Mouse (Mus musculus) forebrain, embryonic 13.5 days (tissue): ENCODE results near the gene Ftsj3. TPM values are rescaled to one million over a fixed set of nuclear protein-coding genes. Genes with fewer than 3 reads are reported as not detected.
"Not testable (repeated sequence)": the region's sequence is repeated elsewhere in the genome, so short reads cannot be mapped to it uniquely, and the experiment has no call there.

Source experiments
- ATAC-seq: fragments of 200-750 bp; cut with Nextera tagmentation; 2 replicates; pipeline ENCODE4 v1.8.0; 2017
- H3K27ac ChIP-seq: fragments of 300-500 bp; sonication (generic); 2 replicates; pipeline ENCODE4 v1.5.1; 2015; ENCODE audit warnings: inconsistent platforms, mild to moderate bottlenecking, moderate library complexity
- H3K27me3 ChIP-seq: fragments of 300-500 bp; sonication (generic); 2 replicates; pipeline ENCODE4 v1.6.1; 2015; ENCODE audit warnings: mild to moderate bottlenecking, inconsistent platforms
- H3K36me3 ChIP-seq: fragments of 300-500 bp; sonication (generic); 2 replicates; pipeline ENCODE4 v1.6.1; 2015; ENCODE audit warnings: mild to moderate bottlenecking, inconsistent platforms; ENCODE audit not compliant: poor library complexity, severe bottlenecking
- H3K4me1 ChIP-seq: fragments of 300-500 bp; sonication (generic); 2 replicates; pipeline ENCODE4 v1.6.1; 2015; ENCODE audit warnings: inconsistent platforms
- H3K4me2 ChIP-seq: fragments of 300-500 bp; sonication (generic); 2 replicates; pipeline ENCODE4 v1.6.1; 2015; ENCODE audit warnings: inconsistent platforms, mild to moderate bottlenecking, moderate library complexity
- H3K4me3 ChIP-seq: fragments of 300-500 bp; sonication (generic); 2 replicates; pipeline ENCODE4 v1.5.1; 2015; ENCODE audit warnings: mild to moderate bottlenecking, inconsistent platforms
- H3K9ac ChIP-seq: fragments of 300-500 bp; sonication (generic); 2 replicates; pipeline ENCODE4 v1.6.1; 2015; ENCODE audit warnings: mild to moderate bottlenecking, inconsistent platforms
- H3K9me3 ChIP-seq: fragments of 300-500 bp; sonication (generic); replicated peaks from 2 replicates; pipeline ENCODE4 v1.6.1; 2016; ENCODE audit warnings: inconsistent platforms
- WGBS: fragments of 180-500 bp; shearing (Covaris S2); methylation state at CpG from one replicate; pipeline ENCODE4 v1.1.7; 2015; 5-methylcytosine and 5-hydroxymethylcytosine counted together
- polyA plus RNA-seq: library from polyadenylated mRNA; unstranded; fragments of >200 nt; fragmentation: Nextera tagmentation; extraction: Ambion mirVana; gene quantifications from 2 replicates; pipeline ENCODE4 v1.2.1, GENCODE M21; 2015

Ftsj3 gene
- polyA plus RNA-seq, 1 experiment from 2014 or later = 46.4 TPM

DNA sequence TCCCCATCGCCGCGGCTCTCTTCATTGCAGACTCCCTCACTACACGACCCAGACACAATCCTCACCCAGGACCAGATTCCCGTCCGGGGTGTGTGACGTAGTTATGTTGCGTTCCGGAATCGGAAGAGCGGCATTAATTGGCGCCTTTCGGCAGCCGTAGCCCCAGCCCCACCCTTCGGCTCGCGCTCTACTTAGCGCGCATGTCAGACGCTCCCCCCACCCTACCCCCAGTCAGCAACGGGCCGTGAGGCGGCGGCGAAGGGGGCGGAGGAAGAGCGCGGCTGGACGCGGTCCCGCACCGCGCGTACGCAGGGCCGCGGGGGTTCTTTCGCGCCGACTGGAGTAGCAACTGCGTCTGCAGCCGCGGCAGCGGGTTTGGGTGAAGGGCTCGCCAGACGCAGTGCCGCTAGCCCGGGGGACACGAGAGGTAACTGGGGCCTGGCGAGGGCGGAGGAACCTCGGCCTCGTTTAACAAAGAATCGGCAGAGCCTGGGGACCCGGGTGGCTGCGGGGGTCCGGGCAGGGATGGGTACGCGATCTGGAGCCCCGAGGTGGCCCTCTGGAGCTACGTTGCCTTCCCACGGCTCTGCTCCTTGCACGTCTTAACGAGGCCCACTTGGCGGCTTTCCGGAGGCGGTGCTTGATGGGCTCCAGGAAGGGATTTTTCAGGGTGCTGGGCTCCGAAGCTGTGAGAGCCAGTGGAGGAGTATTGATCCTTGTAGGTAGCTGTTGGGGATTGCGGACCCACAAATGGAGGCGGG, 39.0 kb downstream of the Ftsj3 start, which contains the start of gene Ddx42:
Gene Ddx42, plus strand, starts transcription at position 197 of the 761 bp plus-strand sequence.
- peaks cover 13% of the 10 kb centered on the region for H3K36me3 ChIP-seq
- ATAC-seq = peak; percentile 96
- H3K4me1 ChIP-seq = peaks cover 41% of the 10 kb centered on the region
- peak within 1 kb of the TSS; percentile 95 for H3K27ac ChIP-seq
- H3K4me2 ChIP-seq = peak within 1 kb of the TSS; percentile 77
- no peaks in the 10 kb centered on the region for H3K9me3 ChIP-seq
- no peaks in the 10 kb centered on the region for H3K27me3 ChIP-seq
- H3K4me3 ChIP-seq = peak within 1 kb of the TSS; percentile 90
- H3K9ac ChIP-seq = peak within 1 kb of the TSS; percentile 96
- under 1% methylated on average over 70 of the region's 70 CpGs for WGBS

DNA sequence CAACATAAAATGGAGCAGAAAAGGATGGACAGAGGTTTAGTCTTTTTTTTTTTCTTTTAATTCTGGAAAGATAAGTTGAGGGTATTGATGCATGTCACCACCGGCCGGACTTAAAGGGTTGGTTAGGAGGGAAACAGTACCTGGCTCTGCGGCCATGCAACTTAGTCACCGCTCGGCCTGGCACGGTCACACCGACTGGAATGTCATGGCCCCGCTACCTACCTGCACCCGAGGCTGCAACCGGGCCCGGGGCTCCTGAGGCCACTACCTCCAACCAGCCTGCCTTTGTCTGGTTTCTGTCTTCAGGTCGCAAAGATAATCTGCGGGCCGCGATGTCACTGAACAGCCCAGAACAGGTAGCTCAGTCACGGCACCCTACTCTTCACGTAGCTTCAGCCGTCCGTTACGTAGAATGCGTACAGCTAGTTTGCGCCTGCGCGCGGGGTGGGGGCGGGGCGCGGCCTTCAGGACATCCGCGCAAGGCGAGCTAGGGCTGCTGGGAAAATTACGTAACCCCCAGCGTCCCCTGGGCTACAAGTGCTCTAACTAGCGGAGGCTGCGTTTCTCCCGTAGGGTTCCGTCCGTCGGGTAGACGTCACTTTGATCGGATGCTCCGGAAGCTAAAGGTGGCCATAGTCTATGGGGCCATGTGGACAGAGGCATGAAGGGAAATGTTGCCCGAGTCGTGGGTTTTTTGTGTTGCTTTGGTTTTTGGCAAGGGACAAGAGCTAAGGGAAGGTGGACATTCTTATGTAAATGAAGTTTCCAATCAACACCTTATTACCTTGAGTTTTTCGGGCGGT, 39.8 kb downstream of the Ftsj3 start, which contains the start of gene Ccdc47:
Gene Ccdc47, minus strand, starts transcription at position 418 of the 803 bp plus-strand sequence.
- Histone ChIP-seq H3K4me2 (peak within 1 kb of the TSS; percentile 77), H3K27ac (peak within 1 kb of the TSS; percentile 95), H3K9ac (peak within 1 kb of the TSS; percentile 96), H3K27me3 (no peaks in the 10 kb centered on the region), H3K36me3 (peaks cover 20% of the 10 kb centered on the region), H3K4me1 (peaks cover 41% of the 10 kb centered on the region), H3K4me3 (peak within 1 kb of the TSS; percentile 90), H3K9me3 (no peaks in the 10 kb centered on the region)
- ATAC-seq = peak; percentile 97
- WGBS = under 1% methylated on average over 46 of the region's 46 CpGs

DNA sequence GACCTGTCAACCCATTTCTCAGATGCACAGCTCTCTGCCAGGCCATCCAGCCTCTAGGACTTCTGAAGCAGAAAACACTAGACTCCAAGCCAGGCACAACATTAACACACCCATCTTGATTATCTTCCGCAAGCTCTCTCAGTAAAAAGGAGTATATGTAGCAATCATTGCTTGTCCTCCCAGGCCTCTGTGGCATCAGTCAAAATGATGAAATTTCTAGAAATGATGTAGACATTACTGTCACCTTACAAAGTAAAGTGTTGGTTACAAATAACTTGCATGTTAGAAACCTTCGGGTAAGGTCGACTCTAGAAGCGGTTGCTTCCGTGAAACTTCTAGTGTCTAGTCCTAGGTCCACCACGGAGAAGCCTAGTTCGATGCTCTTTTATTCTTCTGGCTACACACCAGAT, 40.4 kb downstream of the Ftsj3 start:
- ATAC-seq = no peak
- H3K4me2 ChIP-seq = peak overlapping the region; percentile 77
- H3K27me3 ChIP-seq = no peaks in the 10 kb centered on the region
- H3K36me3 ChIP-seq = peaks cover 26% of the 10 kb centered on the region
- H3K9me3 ChIP-seq = no peaks in the 10 kb centered on the region
- H3K4me3 ChIP-seq = peak overlapping the region; percentile 90
- WGBS = 36% methylated on average over 7 of the region's 7 CpGs
- H3K4me1 ChIP-seq = peaks cover 37% of the 10 kb centered on the region
- H3K9ac ChIP-seq = peak overlapping the region; percentile 96
- peak overlapping the region; percentile 95; the same call in 1 of the 2 replicates for H3K27ac ChIP-seq

DNA sequence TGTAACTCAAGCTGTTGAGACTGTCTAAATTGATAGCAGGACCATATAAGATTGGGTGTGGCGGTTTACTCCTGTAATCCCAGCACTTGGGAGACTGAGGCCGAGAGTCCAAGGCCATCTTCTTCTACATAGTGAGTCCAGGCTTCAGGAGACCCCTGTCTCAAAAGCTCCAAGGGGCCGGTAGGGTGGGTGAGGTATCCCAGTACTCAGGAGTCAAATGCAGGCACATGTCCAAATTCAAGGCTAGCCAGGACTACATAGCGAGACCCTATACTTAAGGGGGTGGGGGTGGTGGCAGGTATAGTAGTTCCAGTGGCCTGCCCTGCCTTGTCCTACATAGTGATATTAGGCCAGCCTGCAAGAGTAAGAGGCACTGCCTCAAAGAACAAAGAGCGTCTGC, 41.0 kb downstream of the Ftsj3 start:
- H3K36me3 ChIP-seq = peaks cover 32% of the 10 kb centered on the region
- H3K9me3 ChIP-seq = no peaks in the 10 kb centered on the region
- no peaks in the 10 kb centered on the region for H3K27me3 ChIP-seq
- peak overlapping the region; percentile 77 for H3K4me2 ChIP-seq
- ATAC-seq = no peak
- no peak overlapping the region for H3K27ac ChIP-seq
- peak overlapping the region; percentile 90 for H3K4me3 ChIP-seq
- WGBS = 92% methylated on average over 5 of the region's 5 CpGs
- H3K9ac ChIP-seq = peak overlapping the region; percentile 96; the same call in 1 of the 2 replicates
- H3K4me1 ChIP-seq = peaks cover 33% of the 10 kb centered on the region

DNA sequence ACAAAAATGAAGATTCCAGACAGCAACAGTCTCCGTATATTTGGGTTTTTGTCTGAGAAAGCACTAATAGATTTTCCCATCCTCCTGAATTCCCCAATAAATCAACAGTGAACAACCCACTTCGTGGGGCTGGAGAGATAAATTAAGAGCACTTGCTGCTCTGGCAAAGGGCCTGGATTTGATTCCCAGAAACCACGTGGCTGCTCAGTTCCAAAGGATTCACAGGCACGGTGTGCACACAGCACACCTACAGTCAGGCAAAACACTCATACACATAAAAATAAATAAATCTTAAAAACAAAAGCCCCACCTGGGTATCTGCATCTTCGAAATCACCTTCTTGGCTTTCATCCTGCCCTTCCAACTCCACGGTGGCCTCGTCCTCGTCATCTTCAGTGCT, 43.1 kb downstream of the Ftsj3 start:
- no peak overlapping the region for H3K9ac ChIP-seq
- H3K4me2 ChIP-seq = no peak overlapping the region
- peaks cover 15% of the 10 kb centered on the region for H3K4me1 ChIP-seq
- H3K27ac ChIP-seq = no peak overlapping the region
- H3K36me3 ChIP-seq = peaks cover 53% of the 10 kb centered on the region
- no peak for ATAC-seq
- no peaks in the 10 kb centered on the region for H3K9me3 ChIP-seq
- 94% methylated on average over 8 of the region's 8 CpGs for WGBS
- no peaks in the 10 kb centered on the region for H3K27me3 ChIP-seq
- H3K4me3 ChIP-seq = no peak overlapping the region

DNA sequence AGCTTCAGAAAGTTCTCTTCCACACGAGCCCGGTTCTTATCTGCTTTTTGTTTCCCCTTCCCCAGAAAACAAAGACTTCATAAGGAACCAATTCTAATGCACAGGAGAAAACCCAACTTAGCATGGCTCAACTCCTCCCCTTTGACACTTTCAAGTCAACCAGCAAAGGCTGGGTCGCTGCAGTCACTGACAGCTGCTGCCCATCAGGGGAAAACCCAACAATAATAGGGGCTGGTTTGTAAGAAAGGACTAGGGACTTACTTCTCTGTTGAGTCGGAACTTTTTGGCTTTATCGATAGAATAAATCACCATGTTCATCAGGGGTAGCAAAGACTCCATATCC, 53.8 kb downstream of the Ftsj3 start, which contains the start of gene Strada:
Gene Strada, minus strand, starts transcription at position 46 of the 343 bp plus-strand sequence.
- WGBS = 85% methylated on average over 5 of the region's 5 CpGs

DNA sequence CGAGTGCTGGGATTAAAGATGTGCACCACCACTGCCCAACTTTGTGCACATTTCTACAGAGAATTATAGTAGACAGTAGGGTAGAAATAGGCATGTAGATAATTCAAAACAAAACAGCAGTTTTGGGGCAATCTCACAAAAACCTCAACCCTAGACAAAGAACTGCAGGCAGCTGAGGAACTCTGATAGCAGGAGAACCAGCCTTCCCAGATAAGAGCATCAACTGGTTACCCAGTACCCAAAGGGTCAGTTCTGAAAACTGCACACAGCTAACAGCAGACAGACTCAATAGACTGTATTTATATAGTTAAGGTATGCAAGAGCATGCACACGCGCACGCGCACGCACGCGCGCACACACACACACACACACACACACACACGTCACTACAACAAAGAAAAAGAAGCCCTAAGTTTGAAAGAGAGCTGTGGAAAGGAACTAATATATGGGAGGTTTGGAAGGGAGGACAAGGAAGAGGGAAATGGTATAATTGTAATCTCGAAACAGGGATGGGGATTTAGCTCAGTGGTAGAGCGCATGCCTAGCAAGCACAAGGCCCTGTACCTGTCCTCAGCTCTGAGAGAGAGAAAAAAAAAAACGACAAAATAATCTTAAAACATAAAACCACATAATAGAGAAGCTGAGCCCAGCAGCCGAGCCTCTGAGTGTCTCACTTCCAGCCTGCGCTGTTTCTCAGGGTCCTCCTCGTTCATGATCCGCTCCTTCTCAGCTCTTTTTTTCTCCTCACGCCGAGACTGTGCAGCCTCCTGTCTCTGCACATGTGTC, 54.3 kb downstream of the Ftsj3 start:
- Histone ChIP-seq H3K9ac (no peak overlapping the region), H3K4me1 (no peaks in the 10 kb centered on the region), H3K36me3 (peaks cover 85% of the 10 kb centered on the region), H3K4me3 (no peak overlapping the region), H3K9me3 (no peaks in the 10 kb centered on the region), H3K4me2 (no peak overlapping the region), H3K27ac (no peak overlapping the region), H3K27me3 (no peaks in the 10 kb centered on the region)
- no peak for ATAC-seq
- 95% methylated on average over 19 of the region's 19 CpGs for WGBS

More for the DNA sequence above, 53.8 kb downstream of the Ftsj3 start, which contains the start of gene Strada:
- Histone ChIP-seq H3K9ac (no peak within 1 kb of the TSS), H3K36me3 (peaks cover 85% of the 10 kb centered on the region), H3K27ac (no peak within 1 kb of the TSS), H3K27me3 (no peaks in the 10 kb centered on the region), H3K4me2 (no peak within 1 kb of the TSS), H3K9me3 (no peaks in the 10 kb centered on the region), H3K4me3 (no peak within 1 kb of the TSS), H3K4me1 (no peaks in the 10 kb centered on the region)
- ATAC-seq = no peak

DNA sequence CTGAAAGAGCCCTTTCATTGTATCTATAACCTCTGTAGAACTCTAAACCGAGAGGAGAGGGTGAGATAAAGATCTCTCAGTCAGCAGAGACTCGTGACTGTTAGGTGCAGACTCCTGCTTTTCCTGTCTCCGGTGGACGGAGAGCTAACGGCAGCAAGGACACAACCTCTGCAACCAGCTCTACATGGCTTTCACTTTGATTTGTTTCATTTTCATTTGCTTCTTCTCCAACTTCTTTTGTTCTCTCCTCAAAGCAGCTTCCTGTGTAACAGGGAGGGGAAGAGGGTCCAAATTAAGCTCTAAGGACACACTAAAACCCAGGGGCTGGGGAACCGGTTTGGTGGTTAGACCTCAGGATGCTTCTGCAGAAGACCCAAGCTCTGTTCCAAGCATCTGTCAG, 55.1 kb downstream of the Ftsj3 start:
- H3K4me3 ChIP-seq = no peak overlapping the region
- ATAC-seq = no peak
- no peaks in the 10 kb centered on the region for H3K9me3 ChIP-seq
- H3K27ac ChIP-seq = no peak overlapping the region
- no peak overlapping the region for H3K4me2 ChIP-seq
- no peaks in the 10 kb centered on the region for H3K27me3 ChIP-seq
- peaks cover 81% of the 10 kb centered on the region for H3K36me3 ChIP-seq
- H3K9ac ChIP-seq = no peak overlapping the region
- H3K4me1 ChIP-seq = no peaks in the 10 kb centered on the region
- WGBS = 93% methylated on average over 6 of the region's 6 CpGs

DNA sequence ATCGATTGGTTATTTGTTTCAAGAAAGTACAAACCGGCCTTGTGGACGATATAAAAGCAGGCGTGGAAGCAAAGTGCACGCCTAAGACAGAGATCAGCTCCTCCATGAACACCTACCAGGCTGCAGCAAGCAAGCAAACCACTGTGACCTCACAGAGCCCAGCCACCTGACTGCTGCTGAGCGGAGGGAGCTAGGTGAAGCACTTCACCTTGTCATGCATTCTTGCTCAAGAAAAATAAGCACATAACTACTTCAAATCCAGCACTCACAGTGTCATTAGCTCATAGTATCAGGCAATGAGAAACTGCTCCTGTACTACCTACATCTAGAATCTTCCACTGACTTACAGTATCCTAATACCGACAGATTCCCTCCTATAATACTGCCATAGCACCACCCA, 55.9 kb downstream of the Ftsj3 start:
- H3K27ac ChIP-seq, ATAC-seq, H3K9me3 ChIP-seq, H3K4me2 ChIP-seq, H3K27me3 ChIP-seq, H3K9ac ChIP-seq, H3K4me3 ChIP-seq, H3K4me1 ChIP-seq: not testable (repeated sequence)
- peaks cover 73% of the 10 kb centered on the region for H3K36me3 ChIP-seq
- 97% methylated on average over 7 of the region's 7 CpGs for WGBS
